Mouse (Mus musculus) liver (tissue): ENCODE measurements around the gene Tra2a.

Experiments
- DNase-seq: peaks from one replicate; pipeline ENCODE4 v3.0.0-alpha.2; 2020; ENCODE audit warnings: mixed read lengths

Tra2a gene

DNA sequence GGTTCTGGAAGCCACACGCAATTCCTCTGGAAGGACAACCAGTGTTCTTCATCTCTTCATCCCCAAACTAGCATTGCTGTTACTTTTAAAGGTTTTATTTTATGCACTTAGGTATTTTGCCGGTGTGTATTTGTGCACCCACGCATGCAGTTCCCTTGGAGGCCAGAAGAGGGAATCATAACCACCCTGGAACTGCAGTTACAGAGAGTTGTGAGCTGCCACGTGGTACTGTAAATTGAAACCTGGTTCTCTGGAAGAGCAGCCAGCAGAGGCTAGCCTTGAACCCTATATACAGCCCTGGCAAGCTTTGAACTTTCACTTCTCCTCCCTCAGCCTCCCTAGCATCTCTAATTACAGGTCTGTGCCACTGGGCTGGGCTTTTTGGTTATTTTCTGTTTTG, 30.5 kb downstream of the Tra2a start:
- DNase-seq = peak; percentile 36

DNA sequence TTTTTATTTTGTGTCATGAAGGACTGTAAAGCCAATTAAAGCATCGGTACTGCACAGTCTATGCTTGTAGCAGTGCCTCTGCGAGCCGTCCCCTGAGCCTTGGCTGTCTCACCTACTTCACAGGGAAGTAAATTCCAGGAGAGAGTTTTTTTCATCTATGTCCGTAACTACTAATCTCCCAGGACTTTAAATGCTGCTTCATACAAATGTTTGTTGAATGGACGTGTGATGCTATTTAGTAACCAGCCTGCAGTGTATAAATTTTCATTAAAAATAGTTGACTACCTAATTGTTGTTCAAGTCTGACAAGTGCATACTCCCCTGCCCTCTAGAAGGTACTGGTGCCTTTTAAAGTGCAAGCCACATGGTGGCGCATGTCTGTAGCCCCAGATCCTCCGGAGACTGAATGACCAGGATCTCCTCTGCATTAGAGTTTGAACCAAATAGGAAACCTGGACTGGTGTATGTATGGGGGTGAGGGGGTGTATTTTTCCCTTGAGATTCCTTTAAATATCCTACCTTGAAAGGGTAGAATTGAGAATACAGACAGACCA, 35.6 kb downstream of the Tra2a start:
- DNase-seq = peak; percentile 53

- peak; percentile 72 for DNase-seq
Measured at GRCm38 (mm10) chr6:49227184-49227735, 36.6 kb downstream of the Tra2a start.

GRCm38 (mm10) chr6:49225728-49226123, 38.1 kb downstream of the Tra2a start:
- DNase-seq = no peak

DNA sequence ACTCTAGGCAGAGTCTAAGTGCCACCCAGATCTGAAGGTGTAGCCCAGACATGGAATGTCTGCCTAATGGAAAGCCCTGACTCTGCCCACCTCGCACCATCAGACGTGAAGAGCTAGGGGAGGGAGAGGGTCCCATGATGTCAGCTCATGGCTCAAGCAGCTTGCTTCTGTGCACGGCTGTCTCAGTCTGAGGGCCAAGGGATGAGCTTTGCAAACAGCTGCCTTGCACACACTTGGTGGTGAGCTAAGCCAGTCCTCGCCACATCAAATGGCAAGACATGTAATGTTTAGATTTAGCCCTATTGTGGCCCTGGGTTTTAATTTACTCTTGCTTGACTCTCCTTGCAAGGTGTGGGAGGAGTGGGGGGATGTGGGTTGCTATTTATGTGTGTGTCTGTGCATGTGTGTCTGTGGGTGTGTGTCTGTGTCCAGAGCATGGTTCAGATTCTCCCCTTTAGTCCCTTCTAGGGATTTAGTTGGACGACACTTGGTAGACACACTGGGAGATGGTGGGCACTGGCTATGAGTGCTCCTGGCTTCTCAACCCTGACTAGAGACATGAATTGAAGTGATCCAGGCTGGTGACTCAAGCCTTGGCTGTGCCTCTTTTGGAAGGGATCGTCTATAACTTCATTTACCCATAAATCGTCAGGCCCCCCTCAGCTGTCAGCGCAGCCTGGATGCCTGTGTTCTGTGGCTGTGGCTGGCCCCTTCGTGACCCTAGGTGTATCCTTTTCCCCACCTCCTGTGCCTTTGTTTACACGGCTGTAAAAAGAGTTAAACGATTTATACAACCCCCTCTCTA, 38.7 kb downstream of the Tra2a start:
- DNase-seq = no peak

DNA sequence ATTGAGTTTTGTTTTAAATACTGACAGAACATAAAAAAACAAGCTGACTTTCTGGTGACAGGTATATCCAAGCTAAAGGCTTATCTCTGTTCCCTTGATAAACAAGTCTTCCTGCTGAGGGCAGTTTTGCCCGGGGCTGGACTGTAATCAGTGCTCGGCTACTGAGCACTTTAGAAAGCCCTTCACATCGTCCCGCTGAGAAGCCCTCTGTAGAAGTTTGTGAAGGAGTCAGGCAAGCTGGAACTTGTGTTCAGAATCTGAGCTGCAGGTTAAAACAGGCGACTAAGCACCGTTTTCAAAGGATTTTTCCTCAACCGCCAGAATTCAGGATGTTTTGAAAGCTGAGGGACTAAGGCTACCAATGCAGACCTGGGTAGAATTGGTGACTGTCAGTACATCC, 41.9 kb downstream of the Tra2a start:
- DNase-seq = peak; percentile 19

GRCm38 (mm10) chr6:49219920-49220604, 43.8 kb downstream of the Tra2a start:
- DNase-seq = peak; percentile 44

DNA sequence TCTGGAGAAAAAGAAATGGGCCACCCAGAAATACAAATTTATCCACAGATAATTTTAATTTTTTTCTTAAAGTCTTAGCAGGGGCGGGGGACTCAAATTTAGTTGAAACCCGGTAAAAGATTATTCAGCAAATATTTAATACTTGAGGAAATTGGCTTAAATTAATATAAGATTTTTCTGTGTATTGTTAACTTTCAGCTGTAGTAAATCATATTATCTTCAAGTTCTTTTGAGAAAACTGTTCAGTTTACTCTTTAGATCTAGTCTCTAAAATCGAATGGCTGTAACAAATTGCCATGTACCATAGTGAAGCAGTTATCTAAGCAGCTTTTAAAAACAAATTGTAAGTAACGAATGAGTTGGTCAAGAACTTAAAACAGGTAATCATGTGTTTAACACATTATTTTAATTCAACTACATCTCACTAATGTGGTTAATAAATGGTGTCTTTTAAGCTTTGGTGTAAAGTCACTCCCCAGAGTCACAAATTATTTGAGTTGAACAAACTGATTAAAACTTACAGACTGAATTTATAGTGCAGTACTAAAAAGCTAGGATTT, 44.8 kb downstream of the Tra2a start:
- no peak for DNase-seq

DNA sequence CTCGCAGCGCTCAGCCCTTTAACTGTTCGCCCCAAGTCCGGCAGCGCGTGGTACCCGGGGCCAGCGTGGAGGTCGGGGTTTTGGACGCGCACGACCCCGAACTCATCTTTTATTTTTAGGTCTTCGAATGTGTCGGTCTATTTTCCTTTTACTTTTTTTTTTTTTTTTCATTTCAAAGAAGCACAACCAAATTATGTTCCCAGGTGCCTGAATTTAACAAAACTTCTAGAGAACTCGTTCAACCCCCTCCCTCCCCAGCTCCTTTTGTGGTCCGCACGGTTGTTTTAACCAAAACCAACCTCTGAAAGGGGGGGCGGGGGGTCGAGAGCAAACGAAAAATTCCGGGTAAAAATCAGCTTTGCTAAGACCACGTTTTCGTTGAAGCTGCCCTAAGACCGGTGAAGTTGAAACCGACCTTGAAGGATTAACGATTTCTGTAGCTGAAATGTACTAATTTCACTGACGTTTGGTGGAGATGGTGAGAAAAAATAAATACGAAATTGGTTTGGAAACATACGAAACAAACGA, 45.5 kb downstream of the Tra2a start:
- no peak for DNase-seq

DNA sequence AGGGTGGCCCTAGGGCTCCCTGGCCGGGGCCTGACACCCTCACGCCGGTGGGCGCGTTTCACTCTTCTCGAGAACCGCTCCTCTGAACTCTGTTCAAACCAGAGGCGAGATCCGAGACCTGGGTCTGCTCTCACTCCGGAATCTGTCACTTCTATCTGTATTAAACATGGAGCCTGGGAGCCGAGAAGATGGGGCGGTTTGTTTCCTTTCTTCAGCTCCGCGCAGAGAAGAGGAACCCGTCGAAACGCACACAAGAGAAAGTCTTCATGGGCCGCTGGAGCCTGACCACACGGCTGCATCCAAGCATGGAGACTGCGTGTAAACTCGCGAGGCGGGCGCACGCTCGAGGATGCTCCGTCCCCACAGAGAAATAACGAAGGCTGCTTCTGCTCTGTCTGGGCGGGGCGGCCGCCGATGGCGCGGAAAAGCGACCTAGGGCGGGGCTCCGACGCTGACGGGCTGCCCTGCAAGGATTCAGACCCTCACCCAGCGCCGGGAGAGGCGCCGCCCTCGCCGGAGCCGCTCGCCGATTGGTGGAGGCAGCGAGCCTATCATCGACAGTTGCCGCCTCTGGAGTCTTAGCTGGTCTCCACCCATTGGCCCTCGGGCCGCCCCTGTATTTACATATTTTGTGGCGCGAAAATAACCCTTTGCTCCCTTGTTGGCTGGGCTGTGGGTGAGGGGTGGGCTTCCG, 46.1 kb downstream of the Tra2a start:
- DNase-seq = peak; percentile 99

DNA sequence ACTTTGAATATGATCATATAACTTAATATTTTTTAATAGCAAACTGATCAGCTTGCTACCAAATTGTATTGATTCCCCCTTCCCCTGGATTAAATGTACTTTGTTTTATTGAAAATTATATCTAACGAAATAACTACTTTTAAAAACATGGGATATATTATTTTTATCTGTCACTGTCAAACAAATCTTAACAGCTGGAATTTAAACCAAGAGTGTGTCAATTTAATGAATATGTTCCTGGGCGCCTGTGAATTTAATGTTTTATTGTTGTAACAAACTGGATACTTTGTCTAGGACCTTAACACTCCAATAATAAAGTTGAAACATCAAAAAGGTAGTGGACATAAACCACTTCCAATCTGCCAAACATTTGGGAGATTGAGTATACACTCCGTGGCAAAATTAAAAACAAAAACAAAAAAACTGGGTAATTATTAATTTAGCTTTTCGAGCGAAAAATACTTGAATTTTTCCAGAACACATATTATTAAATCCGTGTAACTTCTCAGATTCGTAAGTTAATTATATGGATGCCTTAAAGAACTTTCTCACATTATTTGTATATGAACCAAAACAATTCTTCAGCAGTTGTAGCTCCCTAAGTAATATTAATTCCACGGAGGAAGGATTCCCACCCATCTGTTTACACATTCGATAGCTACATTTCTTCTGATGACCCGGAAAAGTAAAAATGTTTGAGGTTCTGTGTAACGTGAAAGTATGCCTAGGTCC, 46.9 kb downstream of the Tra2a start:
- DNase-seq = no peak

DNA sequence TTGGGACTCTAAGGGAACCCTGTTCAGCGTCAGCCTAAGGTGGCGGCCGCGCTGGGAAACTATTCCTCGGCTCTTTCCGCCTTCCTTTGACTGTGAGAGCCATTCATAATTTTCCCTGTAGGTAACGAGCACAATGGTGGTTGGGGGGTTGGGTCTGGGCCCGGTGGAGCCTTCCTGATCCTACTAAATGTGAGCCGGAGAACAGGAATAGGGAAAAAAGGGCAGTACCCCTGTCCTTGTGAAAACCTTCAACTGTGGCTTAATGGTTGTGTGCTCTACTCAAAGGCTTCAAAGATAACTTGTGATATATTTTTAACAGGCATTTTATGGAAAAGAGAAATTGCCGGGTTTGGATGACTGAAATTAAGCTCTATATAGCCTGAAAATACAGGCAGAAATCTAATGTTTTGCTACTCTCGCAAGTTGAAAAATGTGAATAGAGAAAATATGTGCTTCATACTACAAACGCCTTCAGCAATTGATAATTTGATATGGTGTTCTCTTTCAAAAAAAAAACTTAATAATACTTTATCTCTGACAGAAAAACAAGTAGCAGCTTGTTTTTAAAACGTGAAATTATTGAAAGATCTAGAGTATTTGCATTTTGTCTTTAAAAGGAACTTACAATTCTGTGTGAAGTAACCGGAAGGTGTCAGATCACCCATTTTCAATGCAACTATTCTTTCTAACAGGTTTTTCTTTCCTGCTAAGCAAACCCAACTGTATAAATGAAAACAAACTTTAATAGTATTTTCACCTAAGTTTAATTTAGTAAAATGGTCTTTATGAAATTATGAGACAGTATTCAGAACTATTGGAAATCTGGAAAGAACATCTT, 47.9 kb downstream of the Tra2a start:
- DNase-seq = no peak

DNA sequence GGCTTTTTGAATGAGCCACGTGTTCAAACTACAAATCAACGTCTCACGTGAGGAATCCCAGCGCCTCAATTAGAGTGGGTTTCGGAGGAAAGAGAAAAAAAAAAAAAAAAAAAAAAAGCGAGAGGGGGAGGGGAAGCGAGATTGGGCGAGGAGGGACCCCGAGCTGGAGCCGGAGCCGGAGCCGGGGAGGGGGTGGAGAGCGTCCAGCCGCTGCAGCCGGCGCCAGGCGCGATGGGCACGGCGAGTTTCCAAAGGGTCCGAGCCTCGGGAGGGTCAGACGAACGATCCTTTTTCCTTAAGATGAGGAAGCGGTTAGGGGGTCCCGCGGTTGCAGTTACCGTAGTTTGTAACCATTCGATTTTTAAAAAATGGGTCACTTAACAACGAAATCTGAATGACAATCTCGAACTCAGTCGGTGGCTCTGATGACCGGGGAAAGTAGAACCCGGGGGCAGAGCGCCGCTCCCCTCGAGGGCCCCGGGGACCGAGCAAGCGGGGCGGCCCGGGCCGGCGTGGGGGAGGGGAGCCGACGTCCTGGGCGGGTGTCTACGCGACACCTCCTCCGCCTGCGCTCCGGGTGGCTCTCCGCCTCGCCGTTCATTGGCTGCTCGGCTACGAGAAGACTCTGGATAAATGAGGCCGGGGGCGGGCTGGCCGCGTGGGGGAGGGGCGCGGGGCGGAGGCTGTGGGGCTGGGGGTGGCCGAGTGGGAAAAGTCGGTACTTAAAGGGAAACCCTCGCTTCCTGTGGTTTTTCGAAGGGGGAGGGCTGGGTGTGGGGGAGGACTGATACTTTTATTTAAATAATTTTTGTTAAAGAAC, 48.7 kb downstream of the Tra2a start, which contains the start of gene Igf2bp3:
TSS of gene Igf2bp3 (minus strand) at position 30 of the 820 bp plus-strand sequence.
- peak; percentile 97 for DNase-seq

DNA sequence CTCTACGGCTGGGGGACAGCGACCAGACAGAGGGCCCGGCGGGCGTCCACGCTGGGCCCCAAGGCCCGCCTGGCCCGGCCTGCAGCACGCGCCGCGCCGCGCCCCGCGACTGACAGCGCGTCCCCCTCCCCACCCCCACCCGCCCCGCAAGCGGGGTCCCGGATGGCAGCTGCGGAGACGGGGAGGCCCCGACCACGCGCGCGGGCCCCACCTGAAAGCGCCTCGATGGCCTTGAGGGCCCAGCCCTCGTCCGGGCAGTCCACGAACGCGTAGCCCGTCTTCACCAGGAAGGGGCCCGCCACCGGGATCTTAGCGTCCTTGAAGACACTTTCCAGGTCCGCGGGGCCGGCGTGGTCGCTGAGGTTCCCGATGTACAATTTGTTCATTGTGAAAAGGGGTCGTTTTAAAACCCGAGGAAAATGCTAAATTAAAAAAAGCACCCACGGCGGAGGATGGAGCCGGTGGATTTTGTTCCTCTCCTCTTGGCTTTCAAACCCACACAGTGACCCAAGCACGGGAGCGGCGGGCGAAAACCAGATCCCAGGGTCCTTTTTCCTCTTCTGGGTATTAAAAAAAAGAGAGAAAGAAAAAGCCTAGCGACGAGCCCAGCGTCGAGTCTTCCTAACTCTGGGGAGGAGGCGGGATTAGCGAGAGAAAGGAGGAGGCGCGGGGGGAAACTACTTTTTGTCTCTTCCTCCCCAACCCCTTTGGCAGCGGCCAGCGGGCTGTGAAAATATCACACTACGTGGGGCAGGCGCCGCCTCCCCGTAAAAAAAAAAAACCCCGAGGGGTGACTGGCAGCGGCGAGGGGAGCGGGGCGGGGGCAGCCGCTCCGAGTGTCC, 49.5 kb downstream of the Tra2a start:
- peak; percentile 83 for DNase-seq

DNA sequence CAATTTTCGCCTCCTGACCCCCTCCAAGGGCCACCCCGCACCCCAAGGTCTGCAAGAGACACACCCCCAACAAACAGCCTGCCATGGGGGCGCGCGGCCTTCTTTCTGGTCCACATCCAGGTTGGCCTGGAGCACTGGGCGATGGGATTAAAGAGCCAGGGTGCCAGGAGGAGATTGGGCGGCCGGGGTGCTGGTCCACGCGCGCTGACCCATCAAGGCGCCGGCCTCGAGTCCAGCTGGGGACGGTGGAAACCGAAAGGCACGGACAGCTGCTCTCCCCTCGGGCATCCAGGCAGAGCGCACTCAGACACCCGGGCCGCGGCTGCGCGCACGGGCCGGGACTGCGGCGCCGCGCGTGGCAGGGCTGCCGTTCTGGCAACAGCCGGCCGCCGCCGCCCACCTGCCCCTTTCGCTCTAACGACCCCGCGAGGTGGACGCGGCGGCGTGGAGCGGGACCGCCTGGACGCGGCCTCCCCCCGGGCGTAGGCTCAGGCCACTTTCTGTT, 50.2 kb downstream of the Tra2a start:
- DNase-seq = peak; percentile 54

DNA sequence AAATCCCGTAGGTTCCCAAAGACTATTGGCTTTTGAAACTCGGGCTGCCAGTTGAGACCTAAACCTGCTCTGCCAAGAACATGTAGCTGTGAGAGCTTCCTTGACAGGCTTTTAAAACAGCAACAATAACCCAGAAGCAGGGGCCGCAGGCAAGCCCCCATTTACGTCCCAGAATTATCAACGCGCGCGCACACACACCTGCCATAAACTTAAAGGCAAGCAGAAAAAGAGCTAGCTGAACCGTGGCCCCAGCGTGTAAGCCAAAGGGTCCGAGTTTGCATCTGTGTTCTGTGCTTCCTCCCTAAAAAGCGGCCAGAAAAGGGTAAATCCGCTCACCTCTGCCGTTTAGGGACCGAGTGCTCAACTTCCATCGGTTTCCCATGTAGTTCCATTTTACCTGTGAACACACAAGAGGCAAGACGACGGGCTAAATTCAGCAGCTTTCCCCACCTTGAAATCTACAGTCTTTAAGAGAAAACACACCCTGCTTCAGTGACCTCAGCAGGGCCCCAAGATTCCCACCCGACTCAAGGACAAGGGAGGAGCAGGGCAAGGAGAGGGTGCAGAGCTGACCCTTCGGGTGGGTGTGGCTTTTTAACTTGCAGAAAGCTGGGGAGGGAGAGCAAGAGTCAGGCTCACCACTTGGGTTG, 50.8 kb downstream of the Tra2a start:
- no peak for DNase-seq

GRCm38 (mm10) chr6:49212141-49212540, 51.7 kb downstream of the Tra2a start:
- no peak for DNase-seq

DNA sequence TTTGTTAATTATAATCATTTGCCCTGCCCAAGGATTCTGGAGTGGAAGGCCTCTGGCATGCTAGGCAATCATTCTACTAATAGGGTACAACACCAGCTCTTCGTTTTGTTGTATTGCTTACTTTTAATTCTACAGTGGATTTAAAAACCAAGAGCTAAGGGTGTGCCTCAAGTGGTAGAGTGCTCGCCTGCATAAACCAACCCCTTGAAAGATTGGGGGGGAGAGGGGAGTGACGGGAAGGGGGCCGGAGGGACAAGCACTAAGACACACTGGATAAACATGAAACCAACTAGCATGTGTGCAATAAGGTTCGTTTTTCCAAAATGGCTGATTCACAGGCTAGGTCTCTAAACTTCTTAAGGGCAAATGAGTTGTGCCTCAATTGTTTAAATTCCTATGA, 52.2 kb downstream of the Tra2a start:
- no peak for DNase-seq
